ENCODE assay signal across 15 mouse cellular contexts in genomic region chr12:81269246-81269645, GRCm38 (mm10).
DNase-seq lines count a peak whose midpoint lies in the region.
"Had no signal": no experiment of that assay in that cellular context is flagged by ENCODE, and none has a peak within 500 bp of the region (broad histone marks: within the 10 kb centered on the region; RNA-seq: fewer than 3 reads in every experiment).

No protein-coding gene starts in this region.

- peak; percentile 37 to 50 for DNase-seq in cerebellum, adult 18-20 months
- DNase-seq in cerebellum, adult 9-11 months = no peak
- DNase-seq in cerebellum, adult 9-10 months = peak; percentile 39
- no peak for DNase-seq in cerebellum, adult 11-12 months
- peak; percentile 30 for DNase-seq in heart, adult 11 months
- no peak for DNase-seq in heart, adult 18-20 months
- DNase-seq: adrenal gland, adult 8-10 months; adrenal gland, postnatal 25 days; gastrocnemius, adult 2 months; gastrocnemius, postnatal 14 days; heart, adult 2 months; heart, postnatal 14 days; heart, postnatal 4 days; kidney, adult 18-20 months; kidney, adult 9 months had no signal

Comparison
In these comparisons a context has a peak if more than half of its experiments do, and no peak if none do; other contexts are left out.
1. DNase-seq: peak in cerebellum, adult 18-20 months (2 of 2), cerebellum, adult 9-10 months (single experiment) and heart, adult 11 months (single experiment); none in cerebellum, adult 9-11 months (single experiment), cerebellum, adult 11-12 months (single experiment) and heart, adult 18-20 months (0 of 2).